Mouse (Mus musculus) forelimb bud, embryonic 11.5 days (tissue): ENCODE data around the gene Umad1.

Experiments used
- DNase-seq: peaks from one replicate; pipeline ENCODE4 v3.0.0-alpha.2; 2012; ENCODE audit warnings: low read depth, low spot score

Gene Umad1

GRCm38 (mm10) chr6:8368198-8368864 is 109.2 kb downstream of the Umad1 start:
- no peak for DNase-seq

- no peak for DNase-seq
Observed at GRCm38 (mm10) chr6:8370624-8371023, 111.5 kb downstream of the Umad1 start.

- no peak for DNase-seq
Observed at GRCm38 (mm10) chr6:8373051-8373450, 114.0 kb downstream of the Umad1 start.

GRCm38 (mm10) chr6:8373851-8374250 is 114.8 kb downstream of the Umad1 start:
- no peak for DNase-seq

GRCm38 (mm10) chr6:8374290-8374689 is 115.2 kb downstream of the Umad1 start:
- DNase-seq = no peak

- DNase-seq = no peak
Observed at GRCm38 (mm10) chr6:8374712-8375111, 115.6 kb downstream of the Umad1 start.

GRCm38 (mm10) chr6:8376351-8376750 is 117.3 kb downstream of the Umad1 start:
- no peak for DNase-seq

- DNase-seq = no peak
Observed at GRCm38 (mm10) chr6:8377667-8378066, 118.6 kb downstream of the Umad1 start.

- DNase-seq = no peak
Observed at GRCm38 (mm10) chr6:8389307-8389706, 130.2 kb downstream of the Umad1 start.

GRCm38 (mm10) chr6:8390296-8390695 is 131.2 kb downstream of the Umad1 start:
- no peak for DNase-seq

- DNase-seq = no peak
Observed at GRCm38 (mm10) chr6:8390935-8391334, 131.8 kb downstream of the Umad1 start.

- DNase-seq = no peak
Observed at GRCm38 (mm10) chr6:8393029-8393428, 133.9 kb downstream of the Umad1 start.

- no peak for DNase-seq
Observed at GRCm38 (mm10) chr6:8394044-8394443, 135.0 kb downstream of the Umad1 start.

- no peak for DNase-seq
Observed at GRCm38 (mm10) chr6:8395061-8395460, 136.0 kb downstream of the Umad1 start.

- no peak for DNase-seq
Observed at GRCm38 (mm10) chr6:8397252-8397651, 138.2 kb downstream of the Umad1 start.

GRCm38 (mm10) chr6:8399710-8400109 is 140.6 kb downstream of the Umad1 start:
- no peak for DNase-seq

- no peak for DNase-seq
Observed at GRCm38 (mm10) chr6:8403127-8403526, 144.0 kb downstream of the Umad1 start.

GRCm38 (mm10) chr6:8405844-8406243 is 146.8 kb downstream of the Umad1 start:
- no peak for DNase-seq

GRCm38 (mm10) chr6:8408332-8408731 is 149.2 kb downstream of the Umad1 start:
- DNase-seq = no peak

- DNase-seq = no peak
Observed at GRCm38 (mm10) chr6:8409865-8410264, 150.8 kb downstream of the Umad1 start.

- DNase-seq = no peak
Observed at GRCm38 (mm10) chr6:8412845-8413598, 153.9 kb downstream of the Umad1 start.

GRCm38 (mm10) chr6:8414020-8414419 is 154.9 kb downstream of the Umad1 start:
- no peak for DNase-seq

- DNase-seq = no peak
Observed at GRCm38 (mm10) chr6:8415823-8416222, 156.7 kb downstream of the Umad1 start.
